Mouse (Mus musculus) v-Abl transformed pro-B cells (cell line): ENCODE measurements at regions not wholly inside any gene's neighbourhood (a gene's known extent, or its start where the extent isn't known, plus 50 kb on each side); places are given as distances from the start of the nearest gene placed in this dataset.

Experiments
- in situ Hi-C, 2 experiments: fragments of 400-800 bp; cut with MboI; formaldehyde crosslinking; loops; one replicate each; pipeline ENCODE4 v1.15.1; 2025; ENCODE audit not compliant: unreplicated experiment in 2 of 2

GRCm38 (mm10) chr2:61922496-61922895, 119.8 kb downstream of the Tbr1 start:
- in situ Hi-C loops: no loop called here

- in situ Hi-C loops: no loop called here
These were observed 108.0 kb upstream of the Slc4a10 start for GRCm38 (mm10) chr2:61938296-61938695.

- in situ Hi-C loops: loop anchor here (5.0 to 25.0 kb wide), 2 partner anchors 299 to 479 kb away; no protein-coding TSS in a partner anchor
These were observed 80.3 kb upstream of the Slc4a10 start for GRCm38 (mm10) chr2:61965916-61966315.

GRCm38 (mm10) chr2:61967724-61968123, 78.5 kb upstream of the Slc4a10 start:
- in situ Hi-C loops: loop anchor here (5.0 to 25.0 kb wide), 2 partner anchors 300 to 480 kb away; no protein-coding TSS in a partner anchor

GRCm38 (mm10) chr2:61970029-61970428, 76.2 kb upstream of the Slc4a10 start:
- in situ Hi-C loops: loop anchor here (5.0 to 25.0 kb wide), 3 partner anchors 475 to 662 kb away; no protein-coding TSS in a partner anchor

GRCm38 (mm10) chr2:61984771-61985170, 61.5 kb upstream of the Slc4a10 start:
- in situ Hi-C loops: loop anchor here (5.0 to 25.0 kb wide), 4 partner anchors 310 to 640 kb away; no protein-coding TSS in a partner anchor

- in situ Hi-C loops: loop anchor here (5.0 to 25.0 kb wide), 4 partner anchors 308 to 638 kb away; no protein-coding TSS in a partner anchor
These were observed 59.2 kb upstream of the Slc4a10 start for GRCm38 (mm10) chr2:61986967-61987550.
